Mouse (Mus musculus) neural tube, embryonic 10.5 days (tissue): ENCODE measurements around the gene C130050O18Rik.

Experiments used
- DNase-seq: peaks from one replicate; pipeline ENCODE4 v3.0.0-alpha.2; 2017; ENCODE audit warnings: low spot score; ENCODE audit errors: extremely low spot score

Gene C130050O18Rik

DNA sequence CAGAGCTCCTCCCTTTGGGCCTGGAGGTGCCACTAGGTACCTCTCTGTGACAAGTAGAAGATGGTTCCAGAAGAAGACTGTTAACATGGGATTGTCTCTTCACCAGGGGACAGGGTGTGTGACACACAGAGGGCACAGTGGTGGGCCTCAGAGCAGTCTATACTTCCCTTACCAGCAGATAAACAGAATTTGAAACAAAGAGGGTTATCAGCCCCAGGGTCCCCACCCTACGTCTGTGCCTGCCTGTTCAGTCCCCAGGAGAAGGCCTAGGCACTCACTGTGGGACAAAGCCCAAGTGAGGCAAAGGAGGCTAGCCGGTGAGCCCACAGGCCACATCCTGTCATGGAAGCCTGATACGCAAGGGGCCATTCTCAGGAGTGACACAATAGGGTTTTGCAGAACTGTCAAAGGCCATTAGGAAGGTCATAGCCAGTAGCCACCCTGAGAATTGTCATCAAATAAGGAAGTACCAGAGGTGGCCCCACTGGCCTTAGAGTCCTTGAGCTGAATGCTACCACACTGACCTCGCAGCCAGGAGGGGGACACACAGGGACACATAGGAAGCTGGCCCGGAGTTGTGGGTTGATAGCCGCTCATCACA, at the start of gene C130050O18Rik:
C130050O18Rik (plus strand) TSS at position 480 of the 601 bp plus-strand sequence.
- no peak for DNase-seq

- no peak for DNase-seq
Observed at GRCm38 (mm10) chr5:139358653-139359052, 46.4 kb upstream of the C130050O18Rik start.

- DNase-seq = no peak
Observed at GRCm38 (mm10) chr5:139359244-139359643, 45.8 kb upstream of the C130050O18Rik start.

GRCm38 (mm10) chr5:139363858-139364257, 41.2 kb upstream of the C130050O18Rik start:
- no peak for DNase-seq

DNA sequence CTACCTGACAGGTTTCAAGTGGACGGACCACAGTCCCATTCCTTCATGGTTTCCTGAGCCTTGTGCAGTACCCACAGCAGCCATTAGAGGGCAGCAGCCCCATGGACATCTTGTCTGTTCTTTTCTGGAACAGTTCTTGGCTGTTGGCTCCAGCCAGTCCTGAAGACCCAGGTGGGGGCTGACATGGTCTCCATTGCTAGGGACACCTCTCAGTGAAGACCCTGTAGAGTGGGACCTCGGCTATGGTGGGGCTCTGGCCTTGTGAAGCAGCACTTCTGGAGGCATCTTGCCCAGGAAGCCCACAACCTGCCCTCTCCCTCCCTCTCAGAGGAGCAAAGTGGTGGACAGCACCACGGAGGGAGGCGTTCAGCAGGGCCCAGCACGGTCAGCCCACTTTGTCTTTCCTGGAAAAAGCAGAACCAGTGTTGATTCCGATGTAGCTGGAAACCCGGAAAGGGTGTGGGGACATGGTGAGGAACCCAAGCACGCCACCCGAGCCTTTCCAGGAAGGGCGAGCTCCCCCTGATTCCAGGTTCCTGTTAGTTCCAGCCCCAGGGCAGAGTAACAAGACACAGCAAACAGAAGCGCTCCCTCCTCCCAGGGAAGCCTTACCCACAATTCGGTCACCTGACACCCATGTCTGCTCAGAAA, 40.7 kb upstream of the C130050O18Rik start:
- peak; percentile 91 for DNase-seq

DNA sequence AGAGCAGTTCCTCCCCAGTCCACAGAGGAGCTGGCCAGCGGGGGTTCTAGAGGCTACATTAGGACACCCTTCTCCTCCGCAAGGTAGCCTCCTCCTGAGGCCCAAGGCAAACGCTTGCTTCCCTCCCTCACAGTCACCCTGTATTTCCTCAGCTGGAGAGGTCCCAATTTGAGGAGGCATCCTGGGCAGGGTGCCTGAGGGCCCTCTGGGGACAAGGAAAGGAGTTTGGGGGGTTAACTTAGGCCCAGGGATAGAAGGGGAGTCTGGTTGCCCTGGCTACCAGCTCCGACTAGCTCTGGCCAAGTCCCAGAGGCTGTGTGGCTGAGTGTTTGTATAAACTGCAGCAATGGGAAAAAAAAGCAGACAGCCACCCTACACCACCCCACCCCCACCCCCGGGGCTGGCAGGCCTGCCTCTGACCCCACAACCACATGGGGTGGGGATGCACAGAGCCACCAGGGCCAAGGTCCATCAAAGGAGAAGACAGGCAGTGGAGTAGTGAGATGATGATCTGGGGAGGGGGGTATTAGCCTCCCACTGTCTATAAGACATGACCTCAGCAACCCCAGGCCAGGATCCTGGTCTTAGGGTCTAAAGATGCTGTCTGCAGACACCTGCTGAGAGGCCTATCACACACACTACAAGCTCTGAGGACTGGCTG, 40.0 kb upstream of the C130050O18Rik start:
- DNase-seq = no peak

GRCm38 (mm10) chr5:139365827-139366226, 39.3 kb upstream of the C130050O18Rik start:
- DNase-seq = no peak

GRCm38 (mm10) chr5:139366484-139366883, 38.6 kb upstream of the C130050O18Rik start:
- no peak for DNase-seq

DNA sequence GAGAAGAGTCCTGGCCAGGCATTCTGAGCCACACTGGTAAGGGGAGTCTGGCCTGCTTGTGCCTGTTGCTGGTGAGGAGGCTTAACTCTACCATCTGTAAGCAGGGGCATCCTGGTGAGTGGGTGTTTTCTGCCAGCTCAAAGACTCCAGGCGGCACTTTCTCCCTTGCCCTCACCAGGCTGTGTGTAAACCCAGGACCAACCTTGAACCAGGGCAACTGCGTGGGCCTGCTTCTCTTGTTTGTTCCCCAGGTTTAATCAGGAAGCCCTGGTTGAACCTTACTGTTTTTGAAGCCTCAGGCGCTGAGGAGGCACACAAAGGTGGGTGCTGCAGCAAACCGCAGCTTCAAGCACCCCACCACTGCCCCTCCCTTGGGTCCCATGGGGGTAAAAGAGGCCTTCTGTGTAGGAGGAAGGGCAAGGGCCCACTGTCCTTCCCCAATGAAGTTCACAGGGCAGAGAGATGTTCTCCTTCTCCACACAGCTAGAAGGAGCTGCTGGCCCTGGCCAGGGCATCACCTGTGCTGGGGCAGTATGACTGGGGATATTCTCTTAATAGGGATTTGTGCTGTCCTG, 37.1 kb upstream of the C130050O18Rik start:
- no peak for DNase-seq

- no peak for DNase-seq
Observed at GRCm38 (mm10) chr5:139368638-139369320, 36.3 kb upstream of the C130050O18Rik start.

- DNase-seq = no peak
Observed at GRCm38 (mm10) chr5:139370336-139370735, 34.7 kb upstream of the C130050O18Rik start.

GRCm38 (mm10) chr5:139371118-139371517, 34.0 kb upstream of the C130050O18Rik start:
- DNase-seq = no peak

DNA sequence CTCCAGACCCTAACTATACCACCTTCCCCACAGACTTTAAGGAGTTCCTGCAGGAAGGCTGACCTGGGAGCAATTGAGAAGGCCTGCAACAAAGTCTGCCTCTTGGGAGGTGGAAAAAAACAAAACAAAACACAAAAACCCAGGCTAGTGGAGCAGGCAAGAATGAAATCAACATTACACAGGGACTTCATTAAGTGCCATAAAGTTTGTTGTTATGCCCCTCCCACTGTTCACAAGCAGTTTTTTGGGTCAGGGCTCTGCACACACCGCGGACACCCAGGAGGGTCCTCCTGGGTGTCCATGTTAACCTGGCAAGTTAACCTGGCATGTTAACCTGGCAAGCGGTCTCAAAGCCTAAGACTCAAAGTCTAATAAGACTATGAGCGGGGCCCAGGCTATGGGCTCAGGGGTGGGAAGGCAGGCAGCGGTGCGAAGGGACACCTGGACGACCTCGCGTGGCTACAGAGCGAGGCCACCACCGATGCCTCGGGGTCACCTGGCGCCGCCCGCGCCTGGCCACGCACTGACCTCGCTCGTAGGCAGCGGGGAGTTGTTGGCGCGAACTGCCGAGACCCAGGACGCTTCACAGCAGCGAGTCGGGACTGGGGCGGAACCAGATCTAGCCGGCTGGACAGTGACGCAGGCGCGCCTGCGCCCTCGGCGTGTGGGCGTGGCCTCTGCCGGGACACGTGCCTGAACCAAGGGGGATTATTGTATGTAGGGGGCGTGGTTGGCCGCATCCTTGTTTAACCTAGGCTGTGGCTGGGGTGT, 33.3 kb upstream of the C130050O18Rik start:
- DNase-seq = peak; percentile 93

DNA sequence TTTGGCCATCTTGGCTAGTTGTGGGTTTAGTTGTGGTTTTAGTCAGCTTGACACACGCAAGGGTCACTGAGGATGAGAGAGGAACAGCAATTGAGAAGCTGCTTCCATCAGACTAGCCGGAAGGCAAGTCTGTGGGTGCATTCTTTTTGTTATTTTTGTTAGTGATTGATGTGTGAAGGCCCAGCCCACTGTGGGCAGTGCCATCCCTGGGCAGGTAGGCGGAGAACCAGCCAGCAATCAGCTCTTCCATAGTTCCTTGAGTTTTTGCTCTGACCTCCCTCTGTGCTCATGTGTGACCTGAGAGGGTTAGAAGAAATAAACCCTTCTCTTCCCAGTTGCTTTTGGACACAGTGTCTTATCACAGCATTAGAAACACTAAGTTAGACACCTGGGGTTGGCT, 32.0 kb upstream of the C130050O18Rik start:
- no peak for DNase-seq

DNA sequence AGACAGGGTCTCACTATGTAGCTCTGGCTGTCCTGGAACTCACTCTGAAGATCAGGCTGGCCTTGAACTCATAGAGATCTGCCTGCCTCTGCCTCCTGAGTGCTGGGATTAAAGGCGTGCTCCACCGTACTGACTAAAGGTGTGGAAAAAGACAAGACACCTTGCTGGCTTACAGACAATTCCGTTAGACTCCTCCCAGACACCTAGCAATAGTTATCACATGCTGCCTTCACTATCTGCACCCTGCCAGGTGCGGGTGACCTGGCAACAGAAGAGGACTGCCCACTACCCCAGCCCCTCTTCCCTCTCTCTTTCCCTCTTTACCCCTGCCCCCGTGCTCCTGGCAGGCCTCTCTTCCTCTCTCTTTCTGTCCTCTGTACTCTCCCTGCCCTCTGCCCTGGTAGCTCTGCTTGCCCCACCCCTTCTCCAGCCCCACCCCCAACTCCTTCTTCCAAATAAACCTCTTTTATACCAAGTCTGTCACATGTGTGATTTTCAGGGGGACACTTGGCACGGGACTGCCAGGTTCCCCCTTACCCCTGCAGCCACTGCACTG, 31.1 kb upstream of the C130050O18Rik start:
- no peak for DNase-seq

DNA sequence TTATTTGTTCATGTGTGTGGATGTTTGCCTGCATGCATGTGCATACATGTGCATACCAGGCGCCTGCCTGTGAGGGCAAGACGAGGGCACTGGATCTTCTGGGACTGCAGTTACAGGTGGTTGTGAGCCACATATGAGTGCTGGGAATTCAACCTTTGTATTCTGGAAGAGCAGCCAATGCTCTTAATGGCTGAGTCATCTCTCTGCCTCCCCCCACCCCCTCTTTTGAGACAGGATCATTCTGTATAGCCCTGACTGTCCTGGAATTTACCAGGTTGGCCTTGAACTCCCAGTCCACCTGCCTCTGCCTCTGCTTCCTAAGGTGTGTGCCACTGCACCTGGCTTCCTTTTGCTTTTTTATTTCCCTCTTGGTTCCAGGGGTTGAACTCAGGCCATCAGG, 30.2 kb upstream of the C130050O18Rik start:
- no peak for DNase-seq

DNA sequence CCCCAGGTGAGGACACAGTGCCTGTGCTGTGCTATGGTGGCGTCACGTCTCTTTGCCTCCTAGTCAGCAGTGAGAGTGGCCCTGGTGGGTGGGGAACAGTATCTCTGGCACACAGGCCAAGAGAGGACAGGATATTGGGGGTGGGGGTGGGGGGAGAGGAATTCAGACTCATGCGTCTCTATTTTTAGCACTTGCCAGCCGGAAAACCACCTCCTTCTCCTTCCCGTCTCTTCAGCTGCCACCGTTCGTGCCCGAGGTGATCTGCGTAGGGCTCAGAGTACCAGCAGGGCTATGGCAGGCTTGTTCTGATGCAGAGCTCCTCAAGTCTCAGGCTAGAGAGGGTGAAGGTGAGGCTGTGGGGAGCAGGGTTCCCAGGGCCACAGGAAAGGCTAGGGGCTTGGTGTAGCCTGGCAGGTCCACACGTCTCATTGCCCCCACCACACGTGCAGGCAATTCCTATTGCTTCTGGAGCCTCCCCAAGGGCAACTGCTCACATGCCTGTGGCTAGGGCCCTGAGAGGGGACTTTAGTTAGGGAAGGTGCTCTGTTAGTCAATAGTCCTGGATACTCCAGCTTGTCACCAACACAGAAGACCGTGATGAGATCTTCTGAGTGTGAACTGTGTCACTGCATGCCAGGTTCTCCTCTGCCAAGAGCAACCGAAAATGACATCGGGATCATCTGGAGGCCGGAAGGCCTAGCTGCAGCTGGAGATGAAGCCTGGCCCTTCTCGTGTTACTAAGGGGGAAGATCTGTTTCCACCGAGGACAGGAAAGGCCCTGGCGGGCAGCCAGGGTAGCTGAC, 27.4 kb upstream of the C130050O18Rik start, which contains the start of gene Gpr146:
Gpr146 (plus strand) TSS at position 230 of the 803 bp plus-strand sequence.
- DNase-seq = no peak

GRCm38 (mm10) chr5:139378271-139378556, 26.9 kb upstream of the C130050O18Rik start:
- no peak for DNase-seq

DNA sequence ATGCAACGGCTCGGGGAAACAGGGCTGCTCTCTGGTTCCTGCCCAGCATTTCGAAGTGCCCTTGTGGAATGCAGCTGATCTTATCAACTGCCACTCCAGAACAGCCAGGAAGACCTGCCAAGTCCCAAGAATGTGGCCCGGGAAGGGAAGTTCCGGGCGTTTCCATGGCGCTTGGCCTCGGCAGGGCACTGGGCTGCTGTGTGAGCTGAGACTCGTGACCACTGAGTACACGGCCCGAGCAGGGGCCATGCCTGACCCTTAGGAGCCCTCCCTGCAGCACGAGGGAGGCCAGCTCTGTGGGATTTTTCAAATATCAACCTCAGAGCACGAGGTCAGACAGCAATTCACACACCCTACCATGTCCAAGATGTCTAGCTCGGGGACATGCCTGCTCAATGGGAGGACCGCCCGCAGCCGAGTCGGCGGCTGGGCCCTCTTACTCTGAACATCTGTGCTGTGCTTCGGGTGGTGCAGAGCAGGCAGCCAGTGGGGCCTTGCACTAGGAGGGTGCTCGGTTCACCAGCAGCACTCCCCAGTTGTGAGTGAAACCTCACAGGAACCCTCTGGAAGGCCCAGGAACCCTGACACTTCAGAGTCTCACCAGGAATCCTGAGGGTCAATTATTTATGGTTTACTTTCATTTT, 26.0 kb upstream of the C130050O18Rik start:
- DNase-seq = no peak
